Mouse (Mus musculus): ENCODE data around the gene Tmem251.

Gene Tmem251

GRCm38 (mm10) chr12:102757055-102757688 is 13.6 kb downstream of the Tmem251 start:
- no peak for DNase-seq

GRCm38 (mm10) chr12:102757689-102758402 is 14.3 kb downstream of the Tmem251 start, which contains the start of the genes Gm28051, Gon7 and Ubr7:
Gene Gm28051 (minus strand): TSS chr12:102757765.
Gene Gon7 (minus strand): TSS chr12:102757803.
Gene Ubr7 (plus strand): TSS chr12:102757967.
- DNase-seq: peak; percentile 96

- no peak for DNase-seq
These were observed 14.8 kb downstream of the Tmem251 start, which contains the start of gene Gm20604 for GRCm38 (mm10) chr12:102758403-102758756. Gene Gm20604 (minus strand): TSS chr12:102758672.

- DNase-seq: no peak
These were observed 15.4 kb downstream of the Tmem251 start for GRCm38 (mm10) chr12:102758936-102759335.

- no peak for DNase-seq
These were observed 18.1 kb downstream of the Tmem251 start for GRCm38 (mm10) chr12:102761668-102762067.

- no peak for DNase-seq
These were observed 20.1 kb downstream of the Tmem251 start for GRCm38 (mm10) chr12:102763696-102764095.

GRCm38 (mm10) chr12:102769000-102769399 is 25.4 kb downstream of the Tmem251 start:
- DNase-seq: no peak

- no peak for DNase-seq
These were observed 28.0 kb downstream of the Tmem251 start for GRCm38 (mm10) chr12:102771601-102772000.

- DNase-seq: no peak
These were observed 29.1 kb downstream of the Tmem251 start for GRCm38 (mm10) chr12:102772676-102773075.

- DNase-seq: no peak
These were observed 32.5 kb downstream of the Tmem251 start for GRCm38 (mm10) chr12:102776035-102776434.

GRCm38 (mm10) chr12:102778151-102778550 is 34.6 kb downstream of the Tmem251 start:
- DNase-seq: no peak

GRCm38 (mm10) chr12:102779452-102779851 is 35.9 kb downstream of the Tmem251 start:
- no peak for DNase-seq

- DNase-seq: no peak
These were observed 39.3 kb downstream of the Tmem251 start for GRCm38 (mm10) chr12:102782841-102783240.

GRCm38 (mm10) chr12:102784899-102785592 is 41.5 kb downstream of the Tmem251 start:
- DNase-seq: no peak

- DNase-seq: no peak
These were observed 42.0 kb downstream of the Tmem251 start for GRCm38 (mm10) chr12:102785593-102785985.

- DNase-seq: no peak
These were observed 44.4 kb downstream of the Tmem251 start for GRCm38 (mm10) chr12:102787927-102788326.

Measured in right cerebral cortex, postnatal 14 days (tissue).